Mouse (Mus musculus): Measurements from ENCODE around the gene Trim28. TPM values are rescaled to one million over a fixed set of nuclear protein-coding genes. Genes with fewer than 3 reads are reported as not detected.
"Not testable (repeated sequence)": the region's sequence is repeated elsewhere in the genome, so short reads cannot be mapped to it uniquely, and the experiment has no call there.

Trim28 gene
- polyA plus RNA-seq, 2 experiments from 2014 or later: 45.5 to 59.4 TPM

DNA sequence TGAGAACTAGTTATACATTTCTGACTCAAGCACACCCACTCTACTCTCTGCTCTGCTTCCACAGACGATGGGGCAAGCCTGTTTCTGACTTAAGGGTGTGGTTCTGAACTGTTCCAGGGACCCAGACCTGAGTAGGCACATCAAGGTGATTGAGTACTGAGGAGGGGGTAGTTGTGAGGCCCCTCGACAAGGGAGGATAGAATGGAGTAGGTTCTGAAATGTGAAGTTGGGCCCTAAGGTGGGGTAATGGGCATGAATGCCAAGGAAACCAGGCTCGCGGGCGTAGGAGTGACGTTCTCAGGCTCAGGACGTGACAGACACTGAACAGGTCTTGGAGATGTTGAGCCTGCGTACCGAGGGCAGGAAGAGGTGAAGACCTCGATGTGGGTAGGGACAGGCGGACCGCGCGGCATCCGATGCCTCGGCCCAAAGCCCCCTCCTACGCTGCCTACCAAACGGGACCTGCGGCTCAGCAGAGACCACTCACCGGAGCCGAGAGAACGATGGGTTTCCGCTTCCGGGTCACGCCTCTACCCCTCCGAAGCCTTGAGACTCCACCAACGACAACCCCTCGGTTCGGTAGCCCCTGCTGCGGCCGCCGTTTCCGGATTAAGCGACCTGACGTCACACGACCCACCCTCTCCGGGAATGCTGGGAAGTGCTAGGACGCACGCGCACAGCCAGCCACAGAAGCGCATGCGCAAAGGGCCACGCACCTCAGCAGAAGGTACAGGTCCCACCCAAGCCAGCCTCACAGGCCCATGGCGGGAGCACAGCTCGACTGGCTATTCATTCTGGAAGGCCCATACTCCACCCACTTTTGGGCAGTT lies 35.4 kb downstream of the Trim28 start, which contains the start of gene Chmp2a:
TSS of gene Chmp2a (minus strand) at position 660 of the 830 bp plus-strand sequence.
- peak; percentile 53 for ATAC-seq

GRCm38 (mm10) chr7:13035211-13035855 lies 36.4 kb downstream of the Trim28 start:
- no peak for ATAC-seq

- no peak for ATAC-seq
Measured at GRCm38 (mm10) chr7:13036806-13037205, 37.9 kb downstream of the Trim28 start.

- ATAC-seq: no peak
Measured at GRCm38 (mm10) chr7:13037366-13037765, 38.5 kb downstream of the Trim28 start.

DNA sequence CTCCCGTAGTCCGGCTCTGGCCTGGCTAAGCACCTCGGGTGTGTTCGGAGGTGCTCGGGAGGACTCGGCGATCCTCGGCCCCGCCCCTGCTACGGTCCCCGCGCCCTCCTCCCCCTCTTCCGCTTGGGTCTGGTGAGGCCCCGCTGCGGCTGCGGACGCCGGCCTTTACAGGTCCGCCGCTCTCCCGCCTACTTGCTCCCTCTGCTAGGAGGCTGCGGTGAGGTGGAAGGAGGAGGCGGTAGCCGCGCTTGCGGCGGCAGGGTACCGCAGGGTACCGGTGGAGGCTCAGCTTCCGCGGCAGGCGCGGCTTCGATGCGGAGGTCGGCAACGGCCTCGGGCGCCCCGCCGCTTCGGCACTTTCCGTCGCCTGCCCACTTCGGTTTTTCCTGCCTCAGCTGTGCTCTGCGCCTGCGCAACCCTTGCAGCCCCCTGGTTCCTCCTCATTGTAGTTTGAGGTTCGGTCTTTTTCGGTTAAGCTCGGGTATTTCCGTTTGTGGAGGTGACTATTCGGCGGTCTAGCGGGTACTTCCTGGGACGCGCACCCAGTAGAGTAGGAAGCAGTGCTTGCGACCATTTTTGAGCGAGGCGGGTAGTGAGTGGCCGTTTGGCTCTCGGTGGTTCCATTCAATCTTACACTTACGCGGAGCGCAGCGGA lies 39.1 kb downstream of the Trim28 start, which contains the start of gene Ube2m:
TSS of gene Ube2m (minus strand) at position 375 of the 655 bp plus-strand sequence.
- peak; percentile 78 for ATAC-seq

- ATAC-seq: no peak
Measured at GRCm38 (mm10) chr7:13038621-13039169, 39.8 kb downstream of the Trim28 start.

- ATAC-seq: no peak
Measured at GRCm38 (mm10) chr7:13039181-13039580, 40.3 kb downstream of the Trim28 start.

DNA sequence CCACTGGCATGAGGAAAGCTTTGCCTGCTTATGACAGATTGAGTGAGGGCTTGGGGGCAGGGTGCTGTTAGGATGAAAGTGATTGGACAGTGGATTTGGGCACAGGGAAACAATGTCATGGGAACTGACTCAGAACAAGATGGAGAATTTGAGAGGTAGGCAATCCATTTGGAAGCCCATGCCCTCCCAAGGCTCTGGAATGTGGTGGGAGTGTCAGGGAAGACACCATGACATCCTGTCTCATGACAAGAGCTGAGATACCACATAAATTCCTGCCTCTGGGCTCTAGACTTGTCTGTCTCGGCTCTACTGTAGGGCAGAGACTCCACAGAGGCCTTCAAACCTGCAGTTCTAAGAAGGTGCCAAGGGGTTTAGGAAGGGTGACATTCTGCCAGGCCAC lies 42.3 kb downstream of the Trim28 start:
- no peak for ATAC-seq

GRCm38 (mm10) chr7:13042511-13042910 lies 43.6 kb downstream of the Trim28 start:
- ATAC-seq: no peak

GRCm38 (mm10) chr7:13043120-13043444 lies 44.2 kb downstream of the Trim28 start:
- ATAC-seq: no peak

DNA sequence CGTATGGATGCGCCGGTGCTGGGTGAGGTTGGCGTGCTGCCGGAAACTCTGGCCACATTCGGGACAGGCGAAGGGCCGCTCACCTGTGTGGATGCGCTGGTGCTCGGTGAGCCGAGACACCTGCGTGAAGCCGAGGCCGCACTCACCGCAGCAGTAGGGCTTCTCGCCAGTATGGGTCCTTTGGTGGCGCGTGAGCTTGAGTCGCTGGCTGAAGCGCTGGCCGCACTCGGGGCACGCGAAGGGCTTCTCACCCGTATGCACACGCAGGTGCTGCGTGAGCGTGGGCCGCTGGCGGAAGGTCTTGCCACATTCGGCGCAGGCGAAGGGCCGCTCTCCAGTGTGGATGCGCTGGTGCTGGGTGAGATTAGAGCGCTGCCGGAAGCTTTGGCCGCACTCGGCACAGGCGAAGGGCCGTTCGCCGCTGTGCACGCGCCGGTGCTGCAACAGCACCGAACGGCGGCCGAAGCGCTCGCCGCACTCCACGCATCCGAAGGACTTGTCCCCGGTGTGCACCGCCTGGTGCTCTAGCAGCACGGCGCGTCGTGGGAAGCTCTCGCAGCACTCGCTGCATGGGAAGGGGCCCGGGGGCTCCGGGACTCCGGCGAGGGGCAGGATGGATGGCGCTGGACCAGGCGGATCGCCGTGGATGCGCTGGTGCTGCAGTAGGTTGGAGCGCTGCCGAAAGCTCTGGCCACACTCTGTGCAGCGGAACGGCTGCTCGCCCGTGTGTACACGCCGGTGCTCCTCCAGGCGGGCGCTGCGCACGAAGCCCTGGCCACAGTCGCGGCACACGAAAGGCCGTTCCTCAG lies 44.7 kb downstream of the Trim28 start:
- no peak for ATAC-seq

DNA sequence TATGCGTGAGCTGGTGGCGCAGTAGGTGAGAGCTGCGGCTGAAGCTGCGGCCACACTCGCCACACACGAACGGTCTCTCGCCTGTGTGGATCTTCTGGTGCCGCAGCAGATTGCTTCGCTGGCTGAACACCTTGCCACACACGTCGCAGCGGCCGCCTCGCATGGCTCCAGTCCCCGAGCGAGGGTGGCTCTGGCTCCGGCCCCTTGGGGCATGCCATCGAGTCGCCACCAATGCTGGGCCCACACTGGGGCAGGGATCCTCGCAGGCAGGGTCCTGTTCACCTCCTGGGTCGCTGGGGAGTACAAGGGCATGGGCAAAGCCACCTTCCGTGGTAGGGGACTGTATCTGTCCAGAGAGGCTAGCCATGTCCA lies 45.3 kb downstream of the Trim28 start:
- no peak for ATAC-seq

- ATAC-seq: peak; percentile 97
Measured at GRCm38 (mm10) chr7:13046084-13046483, 47.2 kb downstream of the Trim28 start.

- no peak for ATAC-seq
Measured at GRCm38 (mm10) chr7:13053001-13053400, 54.1 kb downstream of the Trim28 start.

GRCm38 (mm10) chr7:13053501-13053900 lies 54.6 kb downstream of the Trim28 start:
- ATAC-seq: no peak

DNA sequence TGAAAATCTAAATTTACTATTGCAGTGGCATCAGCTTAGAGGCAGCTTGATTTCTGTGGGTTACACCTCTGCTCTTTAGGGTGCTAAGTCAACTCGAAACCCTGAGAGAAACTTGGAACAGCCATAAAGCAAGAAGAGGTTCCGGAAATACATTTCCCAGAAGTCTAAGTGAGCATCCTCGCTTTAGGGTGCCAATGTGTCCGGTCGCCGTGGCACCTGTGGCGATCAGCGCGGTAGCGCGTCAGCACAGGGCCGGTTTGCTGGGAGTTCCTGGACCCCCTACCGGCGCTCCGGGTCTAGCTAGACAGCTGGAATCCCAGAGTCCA lies 55.0 kb downstream of the Trim28 start:
- ATAC-seq: peak; percentile 33

- ATAC-seq: peak; percentile 95
Measured at GRCm38 (mm10) chr7:13054287-13055010, 55.5 kb downstream of the Trim28 start, which contains the start of gene Mzf1. Gene Mzf1 (minus strand): TSS chr7:13054764.

DNA sequence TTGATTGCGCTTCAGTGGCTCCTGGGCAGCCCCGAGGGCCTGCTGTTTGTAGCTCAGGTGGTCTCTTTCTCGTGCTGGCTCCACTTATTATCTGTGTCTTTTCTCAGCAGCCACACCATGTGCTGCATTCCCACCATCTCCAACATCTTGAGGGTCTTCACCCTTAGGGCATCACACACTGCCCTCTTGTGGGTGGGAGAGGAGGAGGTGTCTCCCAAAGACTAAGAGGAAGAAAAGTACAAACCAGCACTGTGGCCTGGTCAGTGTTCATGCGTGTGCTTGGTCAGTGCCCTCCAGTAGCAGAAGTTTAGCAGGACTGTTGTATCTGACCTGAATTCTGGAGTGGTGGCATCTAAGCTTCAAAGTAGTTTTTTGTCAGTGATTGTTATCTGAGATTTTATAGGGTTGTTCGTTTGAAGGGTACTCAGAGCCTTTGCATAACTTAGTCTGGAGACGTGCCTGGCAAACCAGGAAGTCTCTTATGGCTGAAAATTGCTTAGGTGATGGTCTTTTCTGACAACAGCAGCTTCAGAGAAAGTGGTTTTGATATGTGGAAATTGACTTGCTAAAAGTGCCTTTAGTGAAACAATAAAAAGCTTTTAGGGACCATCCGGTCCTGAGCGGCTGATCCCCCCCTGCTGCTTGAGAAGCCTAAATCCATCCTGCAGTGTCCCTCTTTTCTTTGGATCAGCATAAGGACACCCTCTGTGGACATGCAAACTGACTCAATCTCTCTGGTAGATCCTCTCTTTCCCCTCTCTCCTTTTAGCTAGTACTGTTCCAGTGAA lies 58.2 kb downstream of the Trim28 start:
- no peak for ATAC-seq

DNA sequence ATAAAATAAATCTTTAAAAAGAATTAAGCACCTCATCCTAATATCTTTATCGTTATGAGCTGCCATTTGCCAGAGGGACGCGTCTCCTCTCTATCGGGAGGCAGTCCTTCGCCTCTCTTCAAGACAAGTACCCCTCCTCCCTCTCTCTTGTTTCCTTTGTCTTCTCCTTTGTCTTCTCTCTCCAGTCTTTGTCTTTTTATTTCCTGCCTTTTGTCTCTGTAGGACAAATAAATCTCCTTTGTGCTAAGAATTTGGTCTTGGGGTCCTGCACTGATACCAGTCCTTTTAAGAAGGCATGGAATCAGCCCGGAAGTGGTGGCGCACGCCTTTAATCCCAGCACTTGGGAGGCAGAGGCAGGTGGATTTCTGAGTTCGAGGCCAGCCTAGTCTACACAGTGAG lies 60.6 kb downstream of the Trim28 start:
- no peak for ATAC-seq

DNA sequence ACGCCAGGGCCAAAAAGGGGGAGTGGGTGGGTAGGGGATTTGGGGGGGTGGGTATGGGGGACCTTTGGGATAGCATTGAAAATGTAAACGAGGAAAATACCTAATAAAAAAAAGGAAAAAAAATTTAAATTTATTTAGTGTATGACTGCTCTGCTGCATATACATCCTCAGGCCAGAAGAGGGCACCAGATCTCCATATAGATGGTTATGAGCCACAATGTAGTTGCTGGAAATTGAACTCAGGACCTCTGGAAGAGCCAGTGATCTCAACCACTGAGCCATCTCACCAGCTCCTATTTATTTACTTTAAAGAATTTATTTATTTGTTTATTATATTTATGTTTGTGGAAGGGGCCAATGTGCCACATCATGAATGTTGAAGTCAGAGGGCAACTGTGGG lies 64.5 kb downstream of the Trim28 start:
- not testable (repeated sequence) for ATAC-seq

DNA sequence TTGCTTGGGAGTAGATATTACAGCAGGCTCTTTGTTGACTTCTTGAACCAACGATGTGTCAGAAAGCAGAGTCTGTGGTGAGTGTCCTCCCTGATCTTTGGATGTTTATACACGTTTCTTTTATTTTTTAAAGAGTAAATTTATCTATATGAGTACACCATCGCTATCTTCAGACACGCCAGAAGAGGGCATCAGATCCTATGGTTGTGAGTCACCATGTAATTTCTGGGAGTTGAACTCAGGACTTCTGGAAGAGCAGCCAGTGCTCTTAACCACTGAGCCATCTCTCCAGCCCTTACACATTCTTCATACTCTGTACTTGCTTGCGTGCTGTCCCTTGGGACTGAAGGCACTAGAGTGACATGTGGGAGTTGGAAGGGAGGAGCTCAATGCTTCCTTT lies 73.4 kb downstream of the Trim28 start:
- no peak for ATAC-seq
